Mouse (Mus musculus): ENCODE results near the gene Tex33. TPM values are rescaled to one million over a fixed set of nuclear protein-coding genes. Genes with fewer than 3 reads are reported as not detected.
"Not testable (repeated sequence)": the region's sequence is repeated elsewhere in the genome, so short reads cannot be mapped to it uniquely, and the experiment has no call there.

Tex33 gene
- total RNA-seq, 2 experiments from 2014 or later = not detected

DNA sequence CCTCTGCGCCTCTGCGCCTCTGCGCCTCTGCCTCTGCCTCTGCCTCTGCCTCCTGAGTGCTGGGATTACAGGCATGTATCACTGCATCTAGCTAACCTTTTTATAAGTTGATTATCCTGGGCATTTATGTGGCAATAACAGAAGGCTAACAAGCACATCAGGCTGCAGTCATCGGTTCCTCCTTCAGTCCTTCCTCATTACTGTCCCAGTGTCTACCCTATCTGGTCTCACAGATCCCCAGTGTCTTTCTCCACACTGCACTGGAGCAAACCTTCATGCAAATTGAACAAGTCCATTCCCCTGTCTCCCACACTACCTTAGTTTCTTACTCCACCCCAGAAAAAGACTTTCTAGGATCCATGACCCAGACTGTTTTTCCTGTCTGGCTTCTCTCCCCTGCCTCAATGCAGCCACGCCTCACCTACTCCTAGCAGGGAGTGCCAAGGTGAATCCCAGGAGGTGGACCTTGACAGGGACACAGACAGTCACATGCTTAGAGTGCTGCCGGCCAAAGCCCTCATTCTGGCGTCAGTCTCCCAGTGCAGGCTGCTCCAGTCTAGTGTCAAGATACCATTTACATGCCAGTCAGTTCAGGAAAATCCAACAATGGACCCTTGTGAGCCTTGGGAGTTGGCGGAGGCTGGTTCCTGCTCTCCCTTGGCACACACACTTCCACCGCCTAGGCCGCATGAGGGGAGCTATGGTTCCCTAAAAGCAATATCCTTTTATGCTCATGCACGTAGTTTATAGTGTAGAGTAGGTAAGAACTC lies 12.1 kb downstream of the Tex33 start:
- intact Hi-C loops (cut with DNase I) = no loop called here
- no peak for DNase-seq (ENCODE audit: low spot score in 2 of 2)

DNA sequence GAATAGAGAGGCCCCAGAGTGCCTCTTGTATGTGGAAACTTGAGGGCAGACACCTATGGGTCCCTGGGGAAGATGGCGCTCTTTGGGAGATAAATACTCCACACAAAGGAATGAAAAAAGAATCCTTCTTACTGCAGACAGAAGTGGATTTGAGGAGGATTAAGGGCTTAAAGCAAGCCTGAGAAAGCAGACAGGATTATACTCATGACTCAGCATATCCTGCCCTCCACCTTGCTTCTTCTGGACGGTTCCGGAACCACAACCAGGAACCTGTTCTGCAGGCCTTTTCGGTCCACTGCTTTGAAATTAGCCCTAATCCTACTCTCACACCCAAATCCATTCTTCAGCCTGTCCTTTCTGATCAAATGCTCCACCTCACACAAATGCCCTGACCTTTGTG lies 13.6 kb downstream of the Tex33 start:
- intact Hi-C loops (cut with DNase I) = no loop called here
- DNase-seq (ENCODE audit: low spot score in 2 of 2) = no peak

DNA sequence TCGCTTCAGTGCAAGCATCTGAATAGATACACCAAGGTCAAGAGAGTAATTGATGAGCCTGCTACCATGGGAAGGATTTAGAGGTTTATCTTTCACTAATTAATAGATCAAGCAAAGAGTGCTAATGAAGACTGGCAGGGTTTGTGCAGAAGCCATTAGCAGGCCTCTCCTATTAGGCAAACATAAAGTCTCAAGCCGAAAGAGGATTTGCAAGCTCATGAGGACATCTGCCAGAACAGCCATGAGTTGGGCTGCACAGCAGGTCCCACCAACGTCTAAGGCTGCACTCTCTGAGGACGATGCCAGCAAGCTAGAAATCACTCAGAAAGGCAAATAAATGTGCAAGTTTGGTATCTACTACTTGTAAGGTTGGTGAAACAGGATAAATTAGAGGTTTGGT lies 15.0 kb downstream of the Tex33 start:
- intact Hi-C loops (cut with DNase I) = no loop called here
- DNase-seq (ENCODE audit: low spot score in 2 of 2) = no peak

DNA sequence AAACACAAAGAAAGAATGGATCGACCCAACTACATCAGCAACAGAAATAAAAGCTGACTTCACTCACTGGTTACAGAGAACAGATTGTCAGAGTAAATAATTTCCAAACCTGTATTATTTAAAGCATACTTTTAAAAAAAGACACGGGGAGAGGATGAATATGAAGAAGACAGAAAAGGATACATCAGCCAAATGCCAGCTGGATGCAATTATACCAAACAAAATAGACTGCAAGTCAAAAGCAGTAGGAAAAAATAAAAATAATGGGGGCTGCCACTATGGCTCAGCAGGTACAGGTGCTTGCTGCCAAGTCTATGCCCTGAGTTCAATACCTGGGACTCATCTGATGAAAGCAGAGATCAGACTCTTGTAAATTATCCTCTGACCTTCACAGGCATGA lies 15.5 kb downstream of the Tex33 start:
- intact Hi-C loops (cut with DNase I) = no loop called here
- DNase-seq (ENCODE audit: low spot score in 2 of 2) = no peak

DNA sequence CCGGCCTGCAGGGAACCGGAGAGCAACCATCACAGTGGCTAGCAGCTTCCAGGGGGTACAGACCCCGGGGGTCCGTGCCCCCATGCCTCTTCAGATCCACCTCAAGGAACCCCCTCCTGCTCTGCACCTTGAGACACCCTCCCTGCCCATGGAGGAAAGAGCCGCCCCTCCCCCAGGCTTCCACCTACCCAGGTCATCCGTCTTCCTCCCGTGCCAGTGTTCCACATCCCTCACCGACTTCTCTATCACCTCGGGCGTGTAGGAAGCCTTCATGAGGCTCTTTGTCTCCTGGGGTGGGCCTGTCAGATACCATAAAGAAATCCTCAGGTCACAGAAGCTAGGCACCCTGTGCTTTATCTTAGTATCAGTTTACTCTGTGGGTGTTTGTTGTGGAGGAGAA lies 17.2 kb downstream of the Tex33 start:
- no peak for DNase-seq (ENCODE audit: low spot score in 2 of 2)
- intact Hi-C loops (cut with DNase I) = no loop called here

DNA sequence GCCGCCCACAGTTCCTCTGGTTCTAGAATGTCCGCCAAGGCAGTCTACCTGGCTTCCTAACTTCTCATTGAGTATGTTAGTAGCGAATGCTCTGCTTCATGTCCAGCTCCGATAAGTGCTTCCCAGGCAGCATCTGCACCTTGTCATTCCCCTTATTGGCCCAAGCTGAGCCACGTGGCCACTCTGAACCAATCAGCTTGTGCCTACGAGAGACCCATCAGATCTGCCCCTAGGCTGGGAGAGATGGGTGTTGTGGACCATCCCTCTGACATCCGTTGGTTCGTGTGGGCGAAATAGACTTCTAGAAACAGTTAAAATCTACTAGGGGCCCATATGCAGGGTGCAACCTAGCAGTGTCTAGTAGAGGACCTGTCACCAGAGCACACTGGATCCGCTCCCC lies 17.9 kb downstream of the Tex33 start:
- DNase-seq (ENCODE audit: low spot score in 2 of 2) = no peak
- intact Hi-C loops (cut with DNase I) = no loop called here

DNA sequence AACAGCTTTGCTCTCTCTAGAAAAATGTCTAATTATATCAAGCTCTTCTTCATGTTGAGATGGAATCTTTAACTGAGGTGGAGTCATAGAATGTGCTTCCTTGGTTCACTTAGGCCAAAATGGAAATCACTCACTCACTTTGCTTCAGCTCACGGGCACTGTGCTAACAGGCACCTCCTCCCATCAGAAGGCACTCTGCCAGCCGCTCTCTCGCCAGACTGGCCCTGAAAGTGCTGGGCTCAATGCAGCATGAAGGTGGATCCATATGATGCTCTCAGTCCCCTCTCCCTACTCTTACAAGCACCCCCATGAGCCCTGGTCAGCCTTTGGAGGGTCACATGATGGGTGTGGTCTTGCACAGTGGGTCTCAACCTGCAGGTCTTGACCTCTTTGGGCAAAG lies 21.5 kb downstream of the Tex33 start:
- intact Hi-C loops (cut with DNase I) = no loop called here

DNA sequence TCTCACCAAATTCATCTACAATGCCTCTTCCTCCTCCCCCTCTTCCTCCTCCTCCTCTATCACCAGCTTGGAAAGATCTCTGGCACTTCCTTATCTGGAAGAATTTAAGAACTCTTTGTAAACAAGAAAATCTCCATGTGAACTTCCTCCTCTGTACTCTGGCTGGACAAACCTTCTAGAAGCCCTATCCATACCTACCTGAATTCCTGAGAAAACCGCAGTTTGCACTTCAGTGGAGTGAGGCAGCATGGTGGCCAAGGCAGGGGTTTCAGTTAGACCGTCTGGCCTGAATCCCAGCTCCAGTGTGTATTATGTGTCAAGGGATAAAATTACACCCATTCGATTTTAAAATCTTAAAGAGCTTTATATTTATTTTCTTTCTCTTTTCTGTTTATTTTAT lies 22.9 kb downstream of the Tex33 start:
- intact Hi-C loops (cut with DNase I) = no loop called here
- no peak for DNase-seq (ENCODE audit: low spot score in 2 of 2)

More for the DNA sequence above, 21.5 kb downstream of the Tex33 start:
- peak in 1 of 2 experiments; percentile 29 for DNase-seq (ENCODE audit: low spot score in 2 of 2)

DNA sequence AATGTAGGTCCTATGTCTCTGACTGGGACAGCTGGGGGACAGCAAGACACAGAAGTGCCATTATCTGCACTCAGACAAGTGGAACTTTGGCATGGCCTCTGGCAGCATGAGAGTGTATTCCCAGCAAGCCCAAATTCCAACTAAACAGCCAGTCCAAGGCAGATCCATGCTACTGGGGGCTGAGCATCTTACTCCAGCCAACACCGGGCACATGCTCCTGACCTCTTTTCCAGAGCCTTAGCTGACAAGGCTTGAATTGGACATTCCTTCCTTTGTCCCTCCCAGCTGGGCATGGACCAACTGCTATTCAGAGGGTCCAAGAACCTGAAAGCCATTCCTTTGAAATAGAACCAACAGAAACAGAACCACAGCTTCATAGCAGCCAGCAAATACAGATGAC lies 26.1 kb downstream of the Tex33 start:
- DNase-seq (ENCODE audit: low spot score in 2 of 2) = no peak
- intact Hi-C loops (cut with DNase I) = no loop called here

DNA sequence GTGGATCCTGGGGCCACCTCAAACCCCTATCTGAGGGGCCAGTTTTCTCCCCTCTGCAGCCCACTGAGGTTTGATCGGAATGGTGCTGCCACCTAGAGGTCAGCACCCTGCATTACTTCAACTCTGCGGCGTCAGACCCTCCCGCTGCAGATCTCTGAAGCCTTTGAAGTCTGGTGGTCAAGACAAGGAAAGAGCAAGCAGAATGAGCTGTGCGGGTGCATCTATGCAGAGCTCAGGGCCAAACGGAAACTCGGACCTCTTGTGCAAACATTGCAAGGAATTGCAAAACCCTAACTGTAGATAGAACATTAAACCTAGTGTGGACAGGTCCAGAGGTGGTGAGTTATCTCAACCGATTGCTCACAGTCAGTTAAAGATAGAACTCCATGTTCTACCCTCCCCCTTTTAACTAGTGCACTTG lies 26.8 kb downstream of the Tex33 start:
- intact Hi-C loops (cut with DNase I) = no loop called here
- DNase-seq (ENCODE audit: low spot score in 2 of 2) = peak in 1 of 2 experiments; percentile 32

DNA sequence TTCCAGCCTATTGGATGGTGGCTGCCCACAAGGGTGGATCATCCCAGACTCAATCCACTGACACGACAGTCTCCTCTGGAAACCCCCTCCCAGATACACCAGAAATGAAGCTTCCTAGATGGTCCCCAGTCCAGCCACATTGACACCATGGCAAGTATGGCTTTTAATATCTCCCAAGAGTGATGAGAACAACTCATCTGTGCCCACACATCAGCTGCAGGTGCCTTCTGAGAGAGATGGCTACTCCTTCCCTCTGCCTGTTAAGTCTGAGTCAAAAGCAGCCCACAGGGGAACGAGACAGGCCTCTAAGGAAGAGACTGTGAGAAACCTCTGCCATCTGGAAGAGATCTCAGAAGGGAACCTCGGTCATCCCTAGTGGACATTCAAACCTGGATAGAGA lies 27.9 kb downstream of the Tex33 start:
- intact Hi-C loops (cut with DNase I) = no loop called here
- peak; percentile 21 to 23 for DNase-seq (ENCODE audit: low spot score in 2 of 2)

DNA sequence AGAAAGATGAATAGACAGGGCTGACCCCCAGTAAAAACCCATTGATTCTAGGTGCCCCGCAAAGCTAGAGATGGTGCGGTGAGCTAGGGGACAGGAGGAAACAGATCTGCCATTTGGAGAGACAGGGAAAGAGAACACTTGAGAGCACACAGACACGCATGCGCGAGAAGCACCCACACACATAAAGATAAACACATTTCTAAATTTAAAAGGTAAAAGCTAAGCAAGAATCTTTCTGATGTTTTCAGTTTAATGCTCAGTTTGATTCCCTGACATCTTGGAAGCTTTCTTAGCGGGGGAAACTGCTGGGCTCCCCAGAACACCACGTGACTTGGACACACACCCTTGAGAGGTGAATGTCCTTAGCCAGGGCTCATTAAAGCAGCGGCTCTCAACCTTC lies 28.8 kb downstream of the Tex33 start:
- peak; percentile 33 to 49 for DNase-seq (ENCODE audit: low spot score in 2 of 2)
- intact Hi-C loops (cut with DNase I) = no loop called here

DNA sequence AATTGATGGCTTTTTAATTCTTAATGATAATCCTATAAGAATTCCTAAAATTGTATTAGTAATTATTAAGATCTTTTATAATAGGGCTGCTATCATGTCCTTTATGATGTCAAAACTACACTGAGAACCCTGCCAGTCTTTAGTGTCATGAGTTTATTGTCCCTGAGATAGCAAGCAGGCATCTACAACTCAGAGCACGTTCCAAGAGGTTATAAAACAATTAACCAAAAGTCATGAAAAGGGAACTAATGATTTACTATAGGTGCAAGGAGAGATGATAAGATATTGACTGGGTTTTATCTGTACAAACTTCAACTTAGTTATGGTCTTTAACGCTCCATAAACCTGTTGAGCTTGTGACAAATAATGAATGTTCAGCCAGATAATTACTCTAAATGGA lies 29.8 kb downstream of the Tex33 start:
- intact Hi-C loops (cut with DNase I) = no loop called here
- no peak for DNase-seq (ENCODE audit: low spot score in 2 of 2)

DNA sequence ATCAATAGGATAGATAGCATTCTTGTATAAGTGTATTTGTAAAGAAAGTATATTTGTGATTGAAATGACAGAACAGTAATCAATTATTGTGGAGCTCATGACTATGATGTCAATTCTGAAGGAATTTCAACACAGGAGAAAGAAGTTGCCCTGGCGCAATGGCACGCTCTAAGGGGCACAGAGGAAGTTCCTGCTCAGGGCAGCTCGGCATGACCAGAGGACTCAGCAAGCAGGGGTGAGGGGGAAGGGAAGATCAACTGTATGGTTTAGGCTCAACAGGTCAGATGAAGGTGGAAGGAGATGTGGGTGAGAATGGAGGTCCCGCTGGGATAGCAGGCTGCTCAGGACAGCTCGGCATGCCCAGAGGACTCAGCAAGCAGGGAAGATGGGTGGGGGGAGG lies 40.2 kb downstream of the Tex33 start:
- intact Hi-C loops (cut with DNase I) = loop anchor here (2.0 to 10.0 kb wide), 2 partner anchors 67 to 189 kb away; partner anchors contain the start of gene Sstr3
- DNase-seq (ENCODE audit: low spot score in 2 of 2) = no peak

DNA sequence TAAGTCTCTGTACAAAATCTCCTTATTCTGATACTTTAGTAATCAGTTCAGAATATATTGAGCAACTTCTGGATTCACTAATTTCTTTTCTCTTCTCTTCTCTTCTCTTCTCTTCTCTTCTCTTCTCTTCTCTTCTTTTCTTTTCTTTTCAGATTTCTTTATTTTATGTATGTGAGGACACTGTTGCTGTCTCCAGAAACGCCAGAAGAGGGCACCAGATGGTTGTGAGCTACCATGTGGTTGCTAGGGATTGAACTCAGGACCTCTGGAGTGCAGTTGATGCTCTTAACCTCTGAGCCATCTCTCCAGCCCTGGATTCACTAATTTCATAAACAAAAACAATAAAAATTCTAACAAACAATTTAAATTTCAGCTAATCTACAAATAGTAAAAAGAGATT lies 40.8 kb downstream of the Tex33 start:
- peak in 1 of 2 experiments; percentile 34 for DNase-seq (ENCODE audit: low spot score in 2 of 2)
- intact Hi-C loops (cut with DNase I) = loop anchor here (2.0 to 10.0 kb wide), 2 partner anchors 68 to 190 kb away; partner anchors contain the start of gene Sstr3

DNA sequence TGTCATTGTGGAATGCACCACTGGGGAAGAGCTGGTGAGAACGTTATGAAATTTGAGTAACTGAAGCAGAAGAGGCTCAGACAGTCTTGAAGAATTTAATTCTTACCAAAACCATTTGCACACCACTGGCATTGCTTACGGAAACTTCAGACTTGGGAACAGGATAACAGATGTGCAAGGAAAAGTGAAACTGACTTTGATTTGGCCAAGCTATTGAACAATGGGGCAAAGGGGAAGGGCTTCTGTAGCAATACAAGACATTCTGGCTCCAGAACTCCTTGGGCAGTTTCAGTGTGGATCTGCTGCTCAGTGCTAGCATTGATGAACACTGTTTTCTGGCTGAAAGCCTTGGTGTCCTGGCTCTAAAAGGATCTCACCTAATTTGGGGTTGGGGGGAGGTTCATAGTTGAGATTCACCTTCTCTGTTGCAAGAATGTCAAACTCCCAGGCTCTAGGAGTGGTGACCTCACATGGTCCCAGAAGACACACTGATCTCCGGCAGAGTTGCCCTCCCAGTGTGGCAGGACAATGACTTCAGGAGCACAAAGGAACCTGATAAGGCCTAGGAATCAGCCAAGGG lies 44.0 kb downstream of the Tex33 start:
- intact Hi-C loops (cut with DNase I) = loop anchor here (10.0 kb wide), 1 partner anchor 193 kb away; the partner anchor contains the start of gene Sstr3
- DNase-seq (ENCODE audit: low spot score in 2 of 2) = no peak

DNA sequence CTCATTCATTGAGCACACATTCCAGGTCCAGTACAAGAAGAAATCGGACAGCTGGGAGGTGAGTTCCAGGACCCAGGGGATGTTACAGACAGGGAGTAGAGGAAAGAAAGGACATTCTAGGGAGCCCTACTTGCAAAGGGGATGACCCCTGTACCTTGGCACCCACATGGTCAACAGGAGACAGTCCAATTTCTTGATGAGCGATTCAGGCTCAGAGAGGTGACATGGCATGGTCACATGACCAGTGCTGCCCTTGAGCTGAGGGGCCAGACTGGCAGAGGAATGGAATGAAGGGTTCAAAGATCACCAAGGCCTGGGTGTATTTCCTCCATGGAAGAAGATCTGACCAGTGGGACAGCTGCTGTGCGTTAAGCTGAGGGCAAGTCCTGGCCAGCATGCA lies 51.1 kb downstream of the Tex33 start:
- DNase-seq (ENCODE audit: low spot score in 2 of 2) = no peak
- intact Hi-C loops (cut with DNase I) = no loop called here

DNA sequence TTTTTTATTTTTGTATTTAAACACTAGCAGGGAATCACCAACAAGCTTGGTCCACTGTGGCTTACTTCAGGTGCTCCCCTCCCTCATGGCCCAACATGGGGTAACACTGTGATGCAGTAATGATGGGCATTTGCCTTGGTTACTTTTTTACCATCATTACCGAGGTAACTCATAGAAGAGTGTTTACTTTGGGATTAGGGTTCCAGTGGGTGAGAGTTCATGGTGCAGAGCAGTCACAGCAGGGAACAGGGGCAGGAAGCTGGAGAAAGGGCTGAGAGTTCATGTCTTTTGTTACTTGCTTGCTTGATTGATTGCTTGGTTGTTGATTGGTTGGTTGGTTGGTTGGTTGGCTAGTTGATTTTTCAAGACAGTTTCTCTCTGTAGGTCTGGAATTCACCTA lies 52.0 kb downstream of the Tex33 start:
- DNase-seq (ENCODE audit: low spot score in 2 of 2) = no peak
- intact Hi-C loops (cut with DNase I) = no loop called here

DNA sequence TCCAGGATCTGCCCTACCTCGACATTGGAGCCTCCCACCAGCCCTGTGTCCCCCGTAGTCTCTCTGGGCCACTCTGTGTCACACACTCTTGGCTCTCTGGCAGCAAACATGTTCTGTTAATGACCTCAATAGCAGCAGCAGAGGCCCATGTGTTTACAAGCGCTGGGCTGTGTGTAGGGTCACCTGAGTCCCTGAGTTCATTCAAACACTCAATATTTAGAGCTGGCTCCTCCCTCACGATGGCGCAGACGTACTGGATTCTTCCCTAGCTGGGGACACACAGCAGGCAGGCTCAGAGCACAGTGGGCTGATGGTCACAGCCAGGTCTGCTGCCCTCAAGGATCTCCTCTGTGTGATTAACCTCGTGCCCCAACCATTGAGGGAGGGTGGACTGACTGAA lies 54.8 kb downstream of the Tex33 start:
- intact Hi-C loops (cut with DNase I) = loop anchor here (1.0 to 2.0 kb wide), 2 partner anchors 84 to 162 kb away; no protein-coding TSS in a partner anchor
- not testable (repeated sequence) for DNase-seq (ENCODE audit: low spot score in 2 of 2)

DNA sequence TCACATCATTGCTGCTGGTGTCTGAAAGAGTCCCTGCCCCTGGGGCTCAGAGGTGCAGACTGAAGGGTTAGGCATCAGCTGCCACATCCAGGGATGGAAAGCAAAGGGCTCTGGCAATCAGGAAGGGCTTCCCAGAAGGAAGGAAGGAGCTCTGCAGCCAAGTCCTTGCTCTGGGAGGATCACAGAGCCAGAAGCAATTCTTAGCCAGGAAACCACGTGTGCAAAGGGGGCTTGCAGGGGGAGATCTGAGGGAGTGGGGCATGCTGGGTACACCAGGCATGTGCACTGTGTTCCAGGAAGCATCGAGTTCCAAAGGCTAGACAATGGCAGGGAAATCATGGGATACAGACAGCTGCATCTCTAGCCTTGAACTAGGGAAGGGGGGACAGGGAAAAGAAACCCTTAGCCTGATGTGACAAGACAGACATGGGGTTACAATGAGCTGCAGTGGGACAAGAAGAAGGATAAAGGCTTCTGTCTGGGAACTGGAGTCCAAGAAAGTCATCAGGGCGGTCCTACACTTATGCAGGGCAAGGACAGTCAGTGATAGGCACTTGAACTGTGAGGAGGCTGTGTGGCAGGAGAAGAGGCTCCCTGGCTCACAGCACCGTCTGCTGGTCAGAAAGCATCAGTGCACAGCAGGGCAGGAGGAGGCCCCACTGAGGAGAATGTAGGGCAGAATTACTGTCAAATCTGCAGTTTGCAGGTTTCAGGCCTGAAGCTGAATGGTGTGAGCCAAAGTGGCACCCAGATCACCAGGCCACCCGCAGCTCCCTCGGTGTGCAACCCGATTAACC lies 55.9 kb downstream of the Tex33 start:
- DNase-seq (ENCODE audit: low spot score in 2 of 2) = peak; percentile 52 to 59
- intact Hi-C loops (cut with DNase I) = loop anchor here (1.0 to 10.0 kb wide), 3 partner anchors 83 to 365 kb away; partner anchors contain the start of gene Eif3d
